Mouse (Mus musculus) common myeloid progenitor, adult 5-6 weeks (primary cell): Measurements from ENCODE around the gene Pex5l. TPM values are rescaled to one million over a fixed set of nuclear protein-coding genes. Genes with fewer than 3 reads are reported as not detected.

Experiments
- ATAC-seq: replicated peaks from 2 replicates; pipeline ENCODE4 v1.8.0; 2016; ENCODE audit warnings: low read depth, mild to moderate bottlenecking, moderate TSS enrichment, inconsistent platforms; ENCODE audit not compliant: poor library complexity, severe bottlenecking
- total RNA-seq: library from RNA; stranded (forward); fragments of 200-1000, 187-1606 nt; gene quantifications from 2 replicates; pipeline ENCODE4 v1.2.3, GENCODE M21; 2017

Gene Pex5l
- total RNA-seq: not detected in 2 replicates

DNA sequence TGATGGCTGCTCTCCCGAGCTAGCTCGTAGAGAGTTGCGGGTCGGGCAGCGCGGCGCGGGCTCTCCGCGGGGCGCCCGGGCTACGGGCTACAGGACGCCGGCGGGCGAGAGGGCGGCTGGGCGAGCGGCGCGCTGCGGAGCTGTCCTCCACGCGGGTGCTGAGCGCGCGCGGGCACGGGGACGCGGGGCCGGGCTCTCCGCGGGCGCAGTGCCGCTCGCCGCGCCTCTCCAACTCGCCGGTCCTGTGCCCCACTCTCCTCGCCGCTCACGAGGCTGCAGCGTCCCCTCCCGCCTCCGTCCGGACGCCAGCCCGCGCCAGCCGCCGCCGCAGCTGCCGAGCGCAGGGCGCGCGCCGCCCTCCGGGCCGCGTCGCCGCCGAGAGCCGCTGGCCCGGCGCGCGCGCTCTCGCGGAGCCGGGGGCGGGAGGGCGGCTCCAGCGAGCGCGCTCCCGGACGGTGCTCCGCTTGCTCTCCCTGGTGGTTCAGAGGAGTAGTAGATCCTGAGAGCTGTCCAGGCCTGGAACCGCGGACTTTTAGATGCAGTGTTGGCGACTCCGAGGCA, at the start of gene Pex5l:
Gene Pex5l (minus strand): TSS at position 347 of the 561 bp plus-strand sequence.
- ATAC-seq: peak; percentile 79

GRCm38 (mm10) chr3:33165186-33165585, 22.1 kb upstream of the Pex5l start:
- no peak for ATAC-seq

DNA sequence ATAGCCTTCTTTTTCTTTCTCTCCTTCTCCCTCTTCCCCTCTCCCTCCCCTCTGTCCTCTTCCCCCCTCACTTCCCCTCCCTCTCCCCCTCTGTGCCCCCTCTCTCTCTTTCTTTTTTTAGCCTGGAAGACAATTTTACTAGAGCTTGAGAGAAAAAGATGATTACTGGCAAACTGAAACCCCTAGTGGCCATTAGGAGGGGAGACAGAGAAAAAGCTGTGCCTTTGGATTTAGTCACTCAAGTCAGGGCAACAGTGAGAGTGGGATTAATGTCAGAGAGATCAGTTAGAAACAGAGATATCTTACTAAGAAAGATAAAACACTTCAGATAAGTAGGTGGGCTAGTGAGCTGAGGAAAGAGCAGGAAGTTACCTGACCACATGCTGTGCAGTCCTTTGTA, 20.8 kb upstream of the Pex5l start:
- ATAC-seq: no peak

GRCm38 (mm10) chr3:33143592-33143991, 545 bp upstream of the Pex5l start:
- ATAC-seq: no peak

- no peak for ATAC-seq
Observed at GRCm38 (mm10) chr3:33142398-33142797, 649 bp downstream of the Pex5l start.

DNA sequence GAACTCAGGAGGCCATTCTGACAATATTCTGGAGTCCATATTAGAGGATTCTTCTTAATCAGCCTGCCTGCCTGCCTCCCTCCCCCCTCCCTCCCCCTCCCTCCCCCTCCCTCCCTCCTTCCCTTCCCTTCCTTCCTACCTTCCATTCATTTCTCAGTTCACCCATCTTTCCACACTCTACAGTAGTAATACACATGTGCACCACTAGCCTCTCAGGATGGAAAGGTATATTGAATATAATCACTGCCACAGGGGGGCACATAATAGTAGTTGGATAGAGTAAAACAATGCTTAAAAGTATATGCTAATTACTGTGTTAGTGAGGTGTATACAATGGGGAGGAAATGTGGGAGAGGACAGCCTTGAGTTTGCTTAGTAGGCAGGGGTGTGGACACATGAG, 13.1 kb downstream of the Pex5l start:
- no peak for ATAC-seq

- no peak for ATAC-seq
Observed at GRCm38 (mm10) chr3:33124796-33125195, 18.3 kb downstream of the Pex5l start.

DNA sequence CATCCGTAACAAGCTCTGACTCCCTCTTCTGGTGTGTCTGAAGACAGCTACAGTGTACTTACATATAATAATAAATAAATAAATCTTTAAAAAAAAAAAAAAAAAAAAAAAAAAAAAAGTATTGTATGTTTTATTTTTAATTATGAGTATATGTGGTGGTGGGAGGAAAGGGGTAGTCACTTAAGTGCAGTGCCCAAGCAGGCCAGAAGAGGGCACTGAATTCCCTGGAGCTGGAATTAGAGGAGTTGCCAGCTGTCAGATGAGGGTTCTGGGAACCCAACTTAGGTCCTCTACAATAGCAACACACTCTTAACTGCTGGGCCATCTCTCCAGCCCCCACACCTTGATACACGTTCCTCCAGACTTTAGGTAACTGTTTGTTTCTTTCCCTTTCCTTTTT, 37.3 kb downstream of the Pex5l start:
- ATAC-seq: no peak

DNA sequence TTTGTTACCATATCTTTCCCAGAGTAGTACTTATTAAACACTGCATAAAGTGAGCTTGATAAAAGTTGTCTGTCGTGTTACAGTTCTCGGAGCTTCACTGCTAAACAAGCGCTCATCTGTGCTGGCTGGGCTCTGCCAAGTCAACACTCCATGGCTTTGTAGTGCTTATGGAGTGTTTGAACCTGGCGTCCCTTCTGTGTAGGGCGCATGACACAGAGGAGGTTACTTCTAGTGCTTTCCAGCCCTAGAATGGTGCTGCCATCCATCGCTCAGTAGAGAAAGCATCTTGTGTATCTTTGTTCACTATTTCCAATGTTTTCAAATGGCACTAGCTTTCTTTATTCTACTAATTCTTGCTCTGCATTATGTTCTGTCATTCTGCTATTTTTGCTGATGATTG, 39.5 kb downstream of the Pex5l start:
- no peak for ATAC-seq

- ATAC-seq: no peak
Observed at GRCm38 (mm10) chr3:33098550-33099295, 44.3 kb downstream of the Pex5l start.

DNA sequence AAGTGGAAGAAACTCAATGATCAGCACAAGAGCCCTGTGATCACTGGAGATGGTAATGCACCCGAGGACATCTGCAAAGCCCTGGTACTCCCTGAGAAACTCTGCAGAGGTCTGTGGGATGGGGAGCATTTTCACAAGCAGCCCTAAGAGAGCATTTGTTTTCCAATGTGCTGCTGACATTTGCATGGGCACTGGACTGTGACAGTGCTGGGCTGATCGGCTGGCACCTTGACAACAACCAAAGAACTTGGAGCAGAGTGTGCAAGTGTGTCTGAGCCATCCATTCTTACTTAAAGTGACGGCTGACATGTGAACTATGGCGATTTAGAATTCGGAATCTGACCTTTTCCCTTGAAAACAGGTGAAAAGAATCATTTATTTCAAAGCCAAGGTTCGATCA, 49.4 kb downstream of the Pex5l start:
- ATAC-seq: no peak

DNA sequence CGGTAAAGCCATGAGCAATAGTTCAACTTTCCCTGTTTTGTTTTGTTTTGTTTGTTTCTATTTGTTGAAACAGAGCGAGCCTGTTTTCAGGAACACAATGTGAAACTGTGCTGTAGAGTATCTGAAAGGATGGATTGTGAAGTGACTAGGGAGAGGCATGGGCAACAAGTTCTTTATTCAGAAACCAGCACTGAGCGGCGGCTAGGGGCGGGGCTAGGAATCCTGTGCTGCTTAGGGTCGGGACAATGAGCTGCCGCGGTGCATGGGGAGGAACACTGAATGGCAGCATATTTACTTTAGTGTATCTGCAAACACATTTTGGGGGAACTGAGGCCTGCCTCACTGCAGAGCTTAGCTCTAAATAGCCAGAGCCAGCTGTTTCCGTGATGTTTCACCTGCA, 53.0 kb downstream of the Pex5l start:
- ATAC-seq: no peak

GRCm38 (mm10) chr3:33089470-33089869, 53.6 kb downstream of the Pex5l start:
- no peak for ATAC-seq

DNA sequence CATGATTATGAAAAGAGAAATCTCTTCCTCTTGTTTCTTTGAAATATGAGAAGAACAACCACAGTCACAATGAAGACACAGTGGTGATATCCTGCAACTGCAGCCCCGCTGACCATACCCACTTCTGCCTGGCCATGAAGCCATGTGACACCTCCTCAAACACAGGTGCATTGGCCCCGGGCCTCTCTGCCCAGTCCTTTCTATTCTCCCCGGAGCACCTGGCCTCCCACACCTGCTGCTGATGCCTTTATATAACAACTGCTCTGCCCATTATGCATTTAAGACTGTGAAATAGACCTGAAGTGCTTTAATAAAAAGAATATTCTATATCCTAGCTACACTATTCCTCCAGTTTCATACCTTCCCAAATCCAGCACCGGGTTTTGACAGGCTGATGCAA, 54.8 kb downstream of the Pex5l start:
- ATAC-seq: no peak

- ATAC-seq: no peak
Observed at GRCm38 (mm10) chr3:33082806-33083338, 60.2 kb downstream of the Pex5l start.

DNA sequence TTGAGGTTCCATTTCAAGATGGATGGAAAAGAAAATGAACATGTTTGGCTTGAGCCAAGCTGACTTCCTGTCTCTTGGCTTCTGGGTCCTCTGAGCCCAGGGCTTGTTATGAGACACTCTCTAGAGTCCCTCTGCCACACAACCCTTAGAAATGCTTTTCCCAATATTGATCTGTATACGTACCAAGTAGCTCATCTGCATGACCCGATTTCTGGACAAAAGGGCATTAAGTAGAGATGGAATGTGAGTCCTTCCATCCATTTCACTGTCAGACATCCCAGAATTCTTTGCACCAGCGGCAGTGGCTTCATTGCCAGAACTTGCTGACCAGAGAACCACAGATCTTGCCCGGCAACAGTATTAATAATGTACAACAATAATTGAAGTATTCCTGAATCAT, 61.3 kb downstream of the Pex5l start:
- no peak for ATAC-seq

GRCm38 (mm10) chr3:33079658-33080057, 63.4 kb downstream of the Pex5l start:
- ATAC-seq: no peak

GRCm38 (mm10) chr3:33079171-33079570, 63.9 kb downstream of the Pex5l start:
- no peak for ATAC-seq

DNA sequence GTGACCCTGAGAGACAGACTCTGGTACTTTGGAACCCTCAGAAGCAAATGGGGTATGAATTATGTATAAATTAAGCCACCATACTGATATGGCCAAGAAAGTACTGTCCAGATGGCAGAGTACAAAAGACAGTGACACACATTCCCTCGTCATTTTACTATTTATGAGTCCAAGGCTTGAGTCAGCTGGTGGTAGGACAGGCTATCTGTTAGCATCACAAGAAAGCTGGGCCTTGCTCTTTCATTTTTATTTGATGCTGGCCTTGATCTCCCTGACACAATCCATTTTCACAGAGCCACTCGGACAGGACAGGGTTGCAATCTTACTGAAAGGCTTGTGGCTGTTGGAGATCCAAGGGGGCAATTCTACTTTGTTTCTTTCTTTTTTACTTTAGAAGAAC, 67.4 kb downstream of the Pex5l start:
- ATAC-seq: no peak

GRCm38 (mm10) chr3:33074266-33074981, 68.6 kb downstream of the Pex5l start:
- no peak for ATAC-seq

DNA sequence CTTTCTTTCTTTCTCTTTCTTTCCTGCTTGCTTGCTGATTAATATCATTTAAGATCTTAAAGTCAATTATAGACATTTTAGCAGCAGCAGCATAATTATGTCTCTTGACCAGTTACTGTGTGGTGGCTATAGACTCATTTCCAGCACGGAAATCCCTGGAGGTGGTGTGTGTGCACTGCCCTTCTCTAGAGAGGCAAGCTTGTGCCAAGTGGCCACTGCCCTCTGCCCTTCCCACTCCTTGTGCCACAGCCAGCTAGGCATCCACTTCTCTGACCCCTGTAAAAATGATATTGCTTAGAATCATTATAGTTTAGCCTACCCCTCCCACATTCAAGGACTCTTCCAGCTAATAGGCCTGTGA, 69.2 kb downstream of the Pex5l start:
- no peak for ATAC-seq
